Mouse (Mus musculus): Measurements from ENCODE around the gene Nop2.

Nop2 gene

DNA sequence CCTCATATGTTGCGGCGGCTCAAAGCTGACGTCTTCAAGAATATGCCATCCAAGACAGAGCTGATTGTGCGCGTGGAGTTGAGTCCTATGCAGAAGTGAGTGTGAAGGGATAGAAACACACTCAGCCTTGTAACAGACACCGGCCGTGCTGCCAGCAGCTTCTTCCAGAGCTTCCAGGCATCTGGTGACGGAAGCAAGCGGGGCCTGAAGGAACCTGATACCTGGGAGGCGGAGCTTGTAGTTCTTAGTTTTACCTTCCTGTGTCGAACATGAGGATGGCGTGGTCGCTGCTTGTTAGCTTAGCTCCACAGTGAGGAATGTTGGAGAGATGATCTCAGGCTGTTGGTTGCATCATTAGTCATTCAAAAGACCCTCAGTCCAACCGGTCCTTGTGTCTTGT is 22.3 kb upstream of the Nop2 start:
- DNase-seq (ENCODE audit: low spot score in 2 of 2) = no peak

DNA sequence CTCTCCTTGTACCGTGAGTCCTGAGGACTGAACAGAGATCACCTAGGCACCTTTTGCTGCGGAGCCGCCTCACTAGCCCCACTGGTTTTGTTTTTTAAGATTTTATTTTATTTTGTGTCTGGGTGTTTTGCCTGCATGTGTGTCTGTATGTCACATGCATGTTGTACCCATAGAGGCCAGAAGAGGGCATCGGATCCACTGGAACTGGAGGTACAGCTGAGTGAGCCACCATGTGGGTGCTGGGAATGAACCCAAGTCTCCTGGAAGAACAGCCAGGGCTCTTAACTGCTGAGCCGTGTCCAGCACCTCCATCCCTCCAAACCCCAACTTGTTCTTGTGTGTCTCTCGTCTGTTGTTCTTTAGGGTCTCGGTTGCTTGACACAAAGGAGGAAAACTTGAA is 20.8 kb upstream of the Nop2 start:
- no peak for DNase-seq (ENCODE audit: low spot score in 2 of 2)

DNA sequence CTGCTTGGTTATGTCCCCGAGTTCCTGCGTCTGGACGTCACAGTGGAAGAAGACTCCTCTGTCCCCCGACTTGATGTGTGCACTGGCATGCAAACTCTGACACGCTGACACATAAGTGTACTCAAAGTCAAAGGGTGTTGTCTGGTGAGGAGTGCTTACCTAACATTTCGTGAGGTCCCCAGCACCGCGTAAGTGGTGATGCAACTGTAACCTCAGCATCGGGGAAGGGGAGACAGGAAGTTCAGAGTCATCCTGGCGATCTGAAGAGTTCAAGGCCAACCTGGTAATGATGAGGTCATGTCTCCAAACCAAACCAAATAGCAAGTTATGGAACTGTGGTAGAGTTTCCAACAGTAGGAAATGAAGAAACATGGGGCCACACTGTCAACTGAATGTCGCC is 19.2 kb upstream of the Nop2 start:
- DNase-seq (ENCODE audit: low spot score in 2 of 2) = no peak

DNA sequence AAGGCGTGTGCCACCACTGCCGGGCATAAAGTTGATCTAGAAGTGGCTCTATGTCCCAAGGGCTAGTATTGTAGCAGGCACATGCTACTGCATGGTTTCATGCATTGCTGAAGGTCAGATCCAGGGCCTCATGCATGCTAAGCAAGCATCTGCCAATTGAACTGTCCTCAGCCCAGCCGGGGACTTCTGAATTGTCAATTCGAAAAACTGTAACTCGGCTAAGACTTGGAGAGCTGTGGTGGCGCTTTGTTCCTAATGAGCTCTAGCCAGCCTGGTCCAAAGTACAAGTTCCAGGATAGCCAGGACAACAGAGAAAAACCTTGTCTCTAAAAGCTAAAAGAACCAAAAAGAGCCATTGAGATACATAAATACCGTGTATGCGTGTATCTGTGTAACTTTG is 12.3 kb upstream of the Nop2 start:
- no peak for DNase-seq (ENCODE audit: low spot score in 2 of 2)

DNA sequence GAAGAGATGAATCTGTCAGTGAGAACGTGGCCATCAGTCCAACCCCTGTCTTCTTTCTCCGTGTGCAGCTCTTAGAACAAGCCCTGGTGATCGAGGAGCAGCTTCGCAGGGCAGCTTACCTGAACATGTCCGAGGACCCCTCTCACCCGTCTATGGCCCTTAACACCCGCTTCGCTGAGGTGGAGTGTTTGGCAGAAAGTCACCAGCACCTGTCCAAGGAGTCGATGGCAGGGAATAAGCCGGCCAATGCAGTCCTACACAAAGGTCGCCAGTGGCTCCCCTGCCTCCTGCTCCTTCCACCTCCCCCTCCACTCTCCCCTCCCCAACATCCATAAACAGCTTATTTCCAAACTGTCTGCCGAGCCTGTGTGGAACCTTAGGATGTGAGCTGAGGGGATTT is 3.0 kb upstream of the Nop2 start:
- no peak for DNase-seq (ENCODE audit: low spot score in 2 of 2)

DNA sequence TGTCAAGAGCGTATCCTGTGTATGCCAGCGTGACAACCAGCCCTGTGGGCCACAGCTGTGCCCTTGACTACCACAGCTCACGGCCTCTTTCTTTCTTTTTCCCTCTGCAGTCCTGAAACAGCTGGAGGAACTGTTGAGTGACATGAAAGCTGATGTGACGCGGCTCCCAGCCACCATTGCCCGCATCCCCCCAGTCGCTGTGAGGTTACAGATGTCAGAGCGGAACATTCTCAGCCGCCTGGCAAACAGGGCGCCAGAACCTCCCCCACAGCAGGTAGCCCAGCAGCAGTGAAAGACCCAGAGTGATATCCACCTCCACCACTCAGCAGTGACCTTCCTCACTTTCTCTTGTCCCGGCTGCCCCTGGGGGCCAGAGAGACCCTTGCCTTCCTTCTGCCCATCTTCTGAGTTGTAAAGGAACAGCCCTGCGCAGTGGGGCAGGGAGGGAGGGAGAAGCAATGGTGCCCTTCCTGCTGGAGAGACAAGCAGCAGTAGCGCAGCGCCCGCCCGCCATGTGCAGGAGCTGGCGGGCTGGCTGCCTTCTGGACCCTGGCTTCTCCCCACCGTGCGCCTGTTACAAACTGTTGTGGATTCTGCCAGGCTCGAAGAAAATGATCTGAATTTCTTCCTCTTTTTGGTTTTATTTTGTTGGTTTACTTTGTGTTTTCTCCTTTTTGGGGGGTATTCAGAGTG is 1.9 kb upstream of the Nop2 start:
- no peak for DNase-seq (ENCODE audit: low spot score in 2 of 2)

DNA sequence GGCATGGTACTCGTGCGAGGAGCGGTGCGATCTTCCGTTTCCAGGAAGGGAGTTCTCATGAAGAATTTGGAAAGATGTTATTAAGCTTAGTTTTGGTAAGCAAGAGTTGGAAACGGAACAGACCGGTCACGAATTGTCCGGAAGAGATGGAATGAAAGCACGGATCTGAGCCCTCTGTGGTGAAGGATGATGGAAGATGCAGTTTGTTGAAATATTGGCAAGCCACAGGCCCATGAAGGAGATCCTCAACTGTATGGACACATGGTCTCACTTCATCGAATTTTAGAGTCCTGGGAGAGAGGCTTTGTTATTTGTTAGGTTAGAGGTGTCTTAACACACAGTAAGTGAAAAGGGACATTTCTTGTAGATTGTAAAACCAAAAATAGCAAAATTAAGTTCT is 761 bp downstream of the Nop2 start:
- DNase-seq (ENCODE audit: low spot score in 2 of 2) = no peak

DNA sequence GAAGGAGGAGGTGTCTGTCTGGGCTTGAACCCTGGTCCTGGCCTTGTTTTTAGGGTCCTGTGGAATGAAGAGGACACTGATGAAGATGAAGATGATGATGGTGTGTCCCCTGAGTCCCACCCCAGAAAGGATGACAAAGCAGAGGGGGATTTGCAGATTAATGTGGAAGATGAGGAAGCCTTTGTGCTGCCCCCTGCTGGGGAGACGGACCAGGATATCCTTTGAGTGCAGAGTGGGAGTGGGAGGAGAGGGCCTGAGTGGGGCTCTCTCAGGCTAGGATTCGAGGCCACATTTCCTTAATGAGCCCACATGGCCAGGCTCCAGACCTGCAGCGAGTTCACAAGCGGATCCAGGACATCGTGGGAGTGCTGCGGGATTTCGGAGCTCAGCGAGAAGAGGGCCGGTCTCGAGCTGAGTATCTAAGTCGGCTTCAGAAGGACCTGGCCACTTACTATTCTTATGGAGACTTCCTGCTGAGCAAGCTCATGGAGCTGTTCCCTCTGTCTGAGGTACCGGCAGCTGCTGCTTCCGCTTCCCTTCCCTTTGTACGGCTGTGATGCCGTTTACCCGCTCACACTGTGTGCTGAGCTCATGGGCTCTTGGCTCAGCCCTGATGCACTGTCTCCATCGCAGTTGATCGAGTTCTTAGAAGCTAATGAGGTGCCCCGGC is 5.4 kb downstream of the Nop2 start:
- DNase-seq (ENCODE audit: low spot score in 2 of 2) = no peak

DNA sequence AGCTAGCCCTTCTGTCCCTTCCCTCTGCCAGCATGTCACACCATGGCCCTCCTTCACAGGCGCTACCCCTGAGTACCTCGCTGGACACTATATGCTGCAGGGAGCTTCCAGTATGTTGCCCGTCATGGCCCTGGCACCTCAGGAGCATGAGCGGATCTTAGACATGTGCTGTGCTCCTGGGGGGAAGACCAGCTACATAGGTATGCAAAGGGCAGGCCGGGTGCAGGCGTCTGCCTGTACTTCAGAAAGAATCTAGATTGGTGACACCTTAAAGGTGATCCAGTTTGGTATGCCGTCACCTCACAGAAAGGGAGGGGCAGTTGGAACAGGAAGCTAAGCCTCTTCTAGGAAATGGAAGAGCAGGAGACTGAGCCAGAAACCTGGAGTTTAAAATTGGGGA is 8.0 kb downstream of the Nop2 start:
- DNase-seq (ENCODE audit: low spot score in 2 of 2) = no peak

DNA sequence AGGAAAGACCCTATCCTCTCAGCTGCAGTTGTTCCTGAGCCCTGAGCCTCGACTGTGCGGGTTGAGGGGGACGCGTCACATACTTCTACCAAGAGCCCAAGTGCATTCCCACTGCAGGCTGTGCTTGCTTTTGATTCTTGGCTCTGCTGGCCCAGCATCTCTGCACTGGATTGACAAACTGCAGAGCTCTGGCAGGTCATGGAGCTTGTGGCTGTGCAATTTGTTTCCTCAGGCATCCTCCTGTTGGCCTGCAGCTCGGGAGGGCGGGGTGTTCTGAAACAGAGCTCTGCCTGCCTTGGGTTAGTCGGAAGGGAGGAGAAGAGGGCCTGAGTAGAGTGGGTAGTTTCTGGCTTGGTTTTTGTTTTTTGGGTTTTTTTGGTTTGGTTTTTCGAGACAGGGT is 10.7 kb downstream of the Nop2 start:
- DNase-seq (ENCODE audit: low spot score in 2 of 2) = no peak

DNA sequence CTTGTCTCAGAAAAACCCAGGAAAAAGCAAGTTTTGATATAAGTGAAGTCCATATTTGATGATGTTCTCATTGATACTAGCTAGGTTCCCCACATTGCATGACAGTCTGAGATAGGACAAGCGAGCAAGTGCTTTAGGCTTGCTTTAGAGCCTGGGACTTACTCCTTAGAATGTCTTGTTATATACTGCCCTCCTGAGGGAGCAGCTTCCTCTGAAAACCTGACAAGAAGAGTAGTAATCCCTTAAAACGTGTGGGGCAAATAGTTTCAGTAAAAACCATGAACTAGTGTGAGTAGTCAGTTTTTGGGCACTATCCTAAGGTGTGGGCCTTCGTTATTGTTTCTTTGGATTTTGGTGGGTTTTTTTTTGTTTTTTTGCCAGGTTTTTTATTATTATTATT is 11.4 kb downstream of the Nop2 start:
- no peak for DNase-seq (ENCODE audit: low spot score in 2 of 2)

DNA sequence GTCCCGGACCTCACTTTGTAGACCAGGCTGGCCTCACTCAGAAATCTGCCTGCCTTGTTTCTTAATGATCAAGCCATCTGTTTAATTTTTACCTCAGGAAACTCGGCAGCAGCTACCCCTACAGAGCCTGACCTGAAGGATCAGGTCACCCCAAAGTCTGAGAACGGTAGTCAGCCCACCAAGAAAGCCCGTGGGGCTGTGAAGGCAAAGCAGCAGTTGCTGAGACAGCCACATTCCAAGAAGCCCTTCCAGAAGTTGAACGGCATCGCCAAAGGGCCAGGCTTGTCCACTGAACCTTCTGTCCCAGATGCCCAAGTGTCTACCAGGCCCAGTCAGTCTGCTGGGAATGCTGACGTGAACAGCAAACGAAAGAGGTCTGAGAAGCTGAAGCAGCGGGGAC is 12.2 kb downstream of the Nop2 start:
- DNase-seq (ENCODE audit: low spot score in 2 of 2) = no peak

DNA sequence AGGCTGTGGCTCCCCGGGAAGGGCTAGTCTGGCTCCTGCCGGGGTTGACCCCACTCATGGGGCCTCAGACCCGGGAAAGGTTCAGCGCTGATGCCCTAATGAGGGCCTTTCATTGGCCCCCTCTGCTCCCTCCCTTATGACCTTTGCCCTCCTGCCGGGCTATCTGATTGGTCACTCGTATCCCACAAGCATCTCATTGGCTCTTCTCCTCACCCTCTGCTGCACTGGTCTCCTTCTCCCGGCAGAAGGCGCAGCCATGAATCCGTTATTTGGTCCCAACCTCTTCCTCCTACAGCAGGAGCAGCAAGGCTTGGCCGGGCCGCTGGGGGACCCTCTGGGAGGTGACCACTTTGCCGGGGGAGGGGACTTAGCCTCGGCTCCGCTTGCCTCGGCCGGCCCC is 13.3 kb downstream of the Nop2 start, which contains the start of gene Iffo1:
TSS of gene Iffo1 (plus strand) at position 241 of the 400 bp plus-strand sequence.
- DNase-seq (ENCODE audit: low spot score in 2 of 2) = peak; percentile 87 to 88

DNA sequence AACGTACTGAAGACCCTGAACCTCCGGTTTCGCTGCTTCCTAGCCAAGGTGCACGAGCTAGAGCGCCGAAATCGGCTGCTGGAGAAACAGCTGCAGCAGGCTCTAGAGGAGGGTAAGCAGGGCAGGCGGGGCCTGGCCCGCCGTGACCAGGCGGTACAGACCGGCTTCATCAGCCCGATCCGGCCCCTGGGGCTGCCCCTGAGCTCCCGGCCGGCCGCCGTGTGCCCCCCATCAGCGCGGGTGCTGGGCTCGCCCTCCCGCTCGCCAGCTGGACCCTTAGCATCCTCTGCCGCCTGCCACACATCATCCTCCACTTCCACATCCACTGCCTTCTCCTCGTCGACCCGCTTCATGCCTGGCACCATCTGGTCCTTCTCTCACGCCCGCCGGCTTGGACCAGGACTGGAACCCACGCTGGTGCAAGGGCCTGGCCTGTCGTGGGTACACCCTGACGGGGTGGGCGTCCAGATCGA is 13.8 kb downstream of the Nop2 start:
- DNase-seq (ENCODE audit: low spot score in 2 of 2) = no peak

DNA sequence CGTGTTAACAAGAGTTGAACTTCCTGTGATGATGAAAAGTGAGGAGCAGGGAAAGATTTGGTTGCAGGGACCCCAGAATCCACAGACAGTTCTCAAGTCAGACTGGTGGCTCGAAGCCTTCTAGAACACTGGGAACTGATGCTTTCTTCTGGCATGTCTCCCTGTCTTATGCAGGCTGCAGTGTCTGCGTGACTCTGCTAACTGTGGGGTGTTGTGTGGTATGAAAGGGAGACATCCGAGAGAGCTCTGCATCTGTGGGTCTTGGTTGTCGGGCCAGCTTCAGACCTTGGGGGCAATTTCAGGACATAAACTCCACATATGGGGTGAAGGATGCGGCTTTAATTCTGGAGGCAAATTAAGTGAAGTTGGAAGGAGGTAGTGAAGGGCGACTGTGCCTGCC is 14.4 kb downstream of the Nop2 start:
- DNase-seq (ENCODE audit: low spot score in 2 of 2) = no peak

DNA sequence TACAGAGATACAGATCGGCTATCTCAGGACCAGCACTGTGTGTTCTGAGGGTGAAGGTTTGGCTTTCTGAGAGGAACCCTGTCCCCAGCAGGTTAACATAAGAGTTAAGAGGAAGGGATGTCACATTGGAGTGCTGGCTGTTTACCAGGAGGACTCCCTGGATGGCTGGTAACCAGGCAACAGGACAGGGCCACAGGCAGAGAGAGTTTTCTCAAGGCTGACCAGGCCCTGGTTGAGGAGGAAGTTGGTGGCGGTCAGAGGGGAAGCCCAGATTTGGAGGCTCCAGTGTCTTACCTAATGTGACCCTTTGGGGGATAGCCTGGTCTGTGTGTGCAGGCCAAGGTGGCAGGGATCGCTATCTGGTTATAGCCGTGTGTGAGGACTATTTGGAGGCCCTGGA is 15.1 kb downstream of the Nop2 start:
- no peak for DNase-seq (ENCODE audit: low spot score in 2 of 2)

DNA sequence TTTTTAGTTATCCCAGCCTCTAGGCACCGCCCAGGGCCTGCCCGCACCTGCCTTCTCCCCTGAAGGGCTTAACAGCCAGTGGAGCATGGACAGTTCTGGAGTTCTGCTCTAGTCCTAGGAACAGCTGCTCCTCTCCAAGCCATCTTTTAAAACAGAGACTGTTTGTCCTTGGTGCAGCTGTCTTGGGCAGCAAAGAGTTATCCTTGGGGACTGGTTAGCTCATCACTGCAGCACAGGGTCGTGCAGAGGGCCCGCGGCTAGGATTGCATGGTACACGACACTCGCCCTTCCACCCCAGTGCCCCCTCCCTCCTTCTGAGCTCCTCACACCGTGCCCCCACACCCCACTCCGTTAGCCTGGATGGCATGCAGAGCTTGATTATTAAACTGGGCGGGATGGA is 15.6 kb downstream of the Nop2 start:
- DNase-seq (ENCODE audit: low spot score in 2 of 2) = no peak

DNA sequence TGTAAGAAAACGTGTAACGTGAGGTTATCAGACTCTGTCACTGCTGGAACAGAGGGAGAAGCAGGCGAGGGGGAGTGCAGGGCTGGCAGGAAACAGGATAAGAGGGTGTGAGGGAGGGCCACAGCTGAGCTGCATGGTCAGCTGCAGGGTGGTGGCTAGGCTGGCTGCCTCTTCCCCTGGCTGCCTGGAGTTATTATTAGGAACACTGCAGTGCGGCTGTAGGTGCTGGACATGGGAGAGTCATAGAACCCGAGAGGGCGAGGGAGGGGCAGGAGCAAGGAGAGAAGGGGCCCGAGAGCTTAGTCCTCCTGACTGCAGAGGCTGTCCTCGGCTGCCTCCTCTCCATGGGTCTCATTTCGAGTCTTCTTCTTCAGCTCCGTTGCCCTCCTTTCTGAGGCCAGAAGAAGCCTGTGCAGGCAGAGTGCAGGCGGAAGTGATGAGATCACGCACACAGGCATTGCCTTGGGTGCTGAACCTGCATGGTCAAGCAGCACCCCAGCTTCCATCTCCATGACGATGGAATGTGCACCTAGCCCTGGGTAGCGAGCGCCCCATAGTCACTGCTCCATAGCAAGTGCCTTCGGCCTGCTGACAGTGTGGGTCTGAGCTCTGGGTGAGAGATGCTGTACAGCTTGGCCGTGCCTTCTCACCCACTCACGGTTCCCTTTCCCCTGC is 16.7 kb downstream of the Nop2 start:
- peak in 1 of 2 experiments; percentile 48 for DNase-seq (ENCODE audit: low spot score in 2 of 2)

DNA sequence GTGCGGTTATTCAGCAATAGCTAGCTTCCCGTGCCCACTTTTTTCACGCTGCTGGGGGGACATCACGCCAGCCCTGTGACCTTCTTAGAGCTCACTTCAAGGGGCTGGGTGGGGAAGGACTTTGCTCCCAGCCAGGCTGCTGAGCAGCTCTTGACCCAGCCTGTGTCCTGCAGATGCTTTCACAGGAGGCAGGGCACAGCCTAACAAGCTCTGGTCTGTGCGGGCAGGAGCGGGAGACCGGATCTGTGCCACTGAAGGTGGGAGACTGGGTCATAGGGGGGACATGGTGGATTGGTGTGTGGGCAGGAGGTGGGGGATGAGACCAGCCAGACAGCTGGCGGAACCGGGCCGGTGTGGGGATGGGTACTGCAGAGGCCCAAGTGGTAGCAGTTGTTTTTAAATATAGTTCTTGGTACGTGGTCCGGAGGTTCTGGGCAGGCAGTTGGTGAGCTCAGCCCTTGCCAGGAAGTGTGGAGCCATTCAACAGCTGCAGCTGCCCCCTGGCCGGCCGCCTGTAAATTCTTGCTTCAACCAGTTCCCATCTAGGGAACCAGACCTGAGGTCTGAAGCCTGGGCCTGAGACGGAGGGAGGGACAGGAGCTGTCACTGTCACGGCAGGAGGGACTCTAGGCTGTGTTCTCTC is 17.3 kb downstream of the Nop2 start:
- peak in 1 of 2 experiments; percentile 37 for DNase-seq (ENCODE audit: low spot score in 2 of 2)

DNA sequence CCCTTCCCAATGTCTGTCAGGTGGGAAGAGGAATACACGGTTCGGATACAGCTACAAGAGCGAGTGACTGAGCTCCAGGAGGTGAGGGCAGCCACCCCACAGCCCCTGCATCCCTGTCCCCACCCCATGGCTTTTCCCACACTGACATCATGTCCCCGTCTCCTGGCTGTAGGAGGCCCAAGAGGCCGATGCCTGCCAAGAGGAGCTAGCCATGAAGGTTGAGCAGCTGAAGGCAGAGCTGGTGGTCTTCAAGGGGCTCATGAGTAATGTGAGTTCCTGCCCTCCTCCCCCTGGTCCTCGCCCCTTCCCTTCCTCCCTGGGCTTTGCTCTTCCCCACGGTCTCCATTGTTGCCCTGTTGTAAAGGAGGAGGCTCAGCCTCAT is 17.9 kb downstream of the Nop2 start:
- DNase-seq (ENCODE audit: low spot score in 2 of 2) = no peak

DNA sequence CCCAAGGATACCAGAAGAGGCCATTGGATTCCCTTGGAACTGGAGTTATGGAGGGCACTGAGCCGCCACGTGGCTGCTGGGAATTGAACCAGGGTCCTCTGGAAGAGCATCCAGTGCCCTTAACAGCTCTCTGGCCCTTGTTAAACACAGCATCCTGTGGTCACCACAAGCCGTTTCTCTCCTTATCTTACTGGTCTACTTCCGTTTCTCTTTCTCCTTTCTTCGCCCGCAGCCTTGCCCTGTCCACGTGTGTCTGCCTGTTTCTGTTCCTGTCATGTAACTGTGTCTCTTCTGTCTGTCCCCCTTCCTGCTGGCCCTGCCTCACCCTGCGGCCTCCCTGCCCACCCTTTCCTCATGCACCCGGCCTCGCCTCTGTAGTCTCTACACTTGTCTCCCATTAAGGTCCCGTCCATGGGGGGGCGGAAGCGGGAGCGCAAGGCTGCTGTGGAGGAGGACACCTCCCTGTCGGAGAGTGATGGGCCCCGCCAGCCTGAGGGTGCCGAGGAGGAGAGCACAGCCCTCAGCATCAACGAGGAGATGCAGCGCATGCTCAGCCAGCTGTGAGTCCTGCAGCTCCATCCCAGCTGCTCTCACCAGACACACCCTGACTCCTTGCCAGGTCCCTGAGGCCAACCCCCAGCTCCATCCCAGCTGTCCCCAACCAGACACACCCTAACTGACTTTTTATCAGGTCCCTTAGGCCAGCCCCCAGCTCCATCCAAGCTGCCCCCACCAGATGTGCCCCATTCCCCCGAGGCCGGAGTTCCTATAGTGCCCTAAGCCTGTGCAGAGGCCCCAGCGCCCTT is 20.7 kb downstream of the Nop2 start:
- DNase-seq (ENCODE audit: low spot score in 2 of 2) = peak in 1 of 2 experiments; percentile 70

DNA sequence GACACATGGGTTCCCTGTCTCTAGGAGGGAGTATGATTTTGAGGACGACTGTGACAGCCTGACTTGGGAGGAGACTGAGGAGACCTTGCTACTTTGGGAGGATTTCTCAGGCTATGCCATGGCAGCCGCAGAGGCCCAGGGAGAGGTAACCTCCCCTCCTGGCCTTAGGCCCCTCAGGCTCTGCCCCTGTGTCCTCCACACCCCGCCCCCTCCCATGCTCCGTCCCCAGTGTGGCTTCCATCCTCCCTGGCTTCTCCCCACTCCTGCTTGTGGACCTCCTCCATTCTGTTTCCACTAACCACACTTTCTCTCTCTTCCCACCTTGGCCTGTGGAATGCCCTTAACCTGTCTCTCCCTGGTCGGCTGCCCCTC is 21.3 kb downstream of the Nop2 start:
- no peak for DNase-seq (ENCODE audit: low spot score in 2 of 2)

Measured in urinary bladder, postnatal 4 days (tissue).